Mouse (Mus musculus) E14TG2a.4 (cell line): ENCODE results near the gene Uimc1.
"Not testable (repeated sequence)": the region's sequence is repeated elsewhere in the genome, so short reads cannot be mapped to it uniquely, and the experiment has no call there.

Experiments used
- CTCF ChIP-seq: conservative IDR thresholded peaks from 2 replicates; pipeline ENCODE4 v1.5.1; 2014; ENCODE audit warnings: low read length
- POU5F1 ChIP-seq: IDR thresholded peaks from 2 replicates; pipeline ENCODE4 v1.6.1; 2014; ENCODE audit warnings: low read length, borderline replicate concordance

DNA sequence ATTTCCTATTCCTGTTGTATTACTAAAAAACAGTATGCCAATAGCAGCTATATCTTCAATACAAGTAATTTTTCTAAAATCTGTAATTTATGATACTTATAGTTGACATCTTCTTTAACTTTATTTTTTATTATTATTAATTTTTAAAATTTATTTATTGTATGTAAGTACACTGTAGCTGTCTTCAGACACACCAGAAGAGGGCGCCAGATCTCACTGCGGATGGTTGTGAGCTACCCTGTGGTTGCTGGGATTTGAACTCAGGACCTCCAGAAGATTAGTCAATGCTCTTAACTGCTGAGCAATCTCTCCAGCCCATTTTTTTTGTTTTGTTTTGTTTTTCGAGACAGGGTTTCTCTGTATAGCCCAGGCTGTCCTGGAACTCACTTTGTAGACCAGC is 2.3 kb downstream of the Uimc1 start:
- peak; percentile 24; the same call in 1 of the 2 replicates for TF ChIP-seq CTCF
- not testable (repeated sequence) for TF ChIP-seq POU5F1
